Mouse (Mus musculus) adrenal gland, adult (tissue): ENCODE data around the gene Tex12.
A peak's percentile ranks its signal among the peaks of the same experiment; 100 is the strongest.

ENCODE experiments used
- DNase-seq, 2 experiments: peaks; one replicate each; pipeline ENCODE4 v3.0.0; 2022 to 2023; ENCODE audit warnings: low spot score in 1 of 2; ENCODE audit not compliant: inconsistent age in 2 of 2

Gene Tex12

GRCm38 (mm10) chr9:50561145-50561917, at the start of gene Tex12:
TSS of gene Tex12 (minus strand) at chr9:50561325.
- no peak for DNase-seq

DNA sequence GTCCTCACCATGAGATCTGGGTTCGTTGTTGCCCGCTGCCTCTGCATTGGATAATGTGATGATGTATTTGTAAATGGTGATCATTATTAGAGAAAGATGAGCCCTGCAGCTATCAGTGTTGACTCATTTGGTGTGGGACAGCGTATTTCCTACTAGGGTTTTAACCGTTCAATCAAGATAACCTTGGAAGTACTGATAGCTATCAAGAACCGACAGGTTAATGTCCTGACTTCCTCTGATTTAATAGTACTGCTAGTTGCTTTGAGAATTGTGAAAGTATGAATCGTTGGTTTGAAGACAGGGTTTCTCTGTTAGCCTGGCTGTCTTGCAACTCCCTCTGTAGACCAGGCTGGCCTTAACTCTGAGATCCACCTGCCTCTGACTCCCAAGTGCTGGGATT, 43.2 kb upstream of the Tex12 start:
- no peak for DNase-seq

- no peak for DNase-seq
Observed at GRCm38 (mm10) chr9:50603998-50604324, 42.8 kb upstream of the Tex12 start.

GRCm38 (mm10) chr9:50603189-50603997, 42.3 kb upstream of the Tex12 start, which contains the start of the genes Sdhd and Timm8b:
TSS of gene Sdhd (minus strand) at chr9:50603812.
TSS of gene Timm8b (plus strand) at chr9:50603910.
- peak; percentile 95 to 98 for DNase-seq

DNA sequence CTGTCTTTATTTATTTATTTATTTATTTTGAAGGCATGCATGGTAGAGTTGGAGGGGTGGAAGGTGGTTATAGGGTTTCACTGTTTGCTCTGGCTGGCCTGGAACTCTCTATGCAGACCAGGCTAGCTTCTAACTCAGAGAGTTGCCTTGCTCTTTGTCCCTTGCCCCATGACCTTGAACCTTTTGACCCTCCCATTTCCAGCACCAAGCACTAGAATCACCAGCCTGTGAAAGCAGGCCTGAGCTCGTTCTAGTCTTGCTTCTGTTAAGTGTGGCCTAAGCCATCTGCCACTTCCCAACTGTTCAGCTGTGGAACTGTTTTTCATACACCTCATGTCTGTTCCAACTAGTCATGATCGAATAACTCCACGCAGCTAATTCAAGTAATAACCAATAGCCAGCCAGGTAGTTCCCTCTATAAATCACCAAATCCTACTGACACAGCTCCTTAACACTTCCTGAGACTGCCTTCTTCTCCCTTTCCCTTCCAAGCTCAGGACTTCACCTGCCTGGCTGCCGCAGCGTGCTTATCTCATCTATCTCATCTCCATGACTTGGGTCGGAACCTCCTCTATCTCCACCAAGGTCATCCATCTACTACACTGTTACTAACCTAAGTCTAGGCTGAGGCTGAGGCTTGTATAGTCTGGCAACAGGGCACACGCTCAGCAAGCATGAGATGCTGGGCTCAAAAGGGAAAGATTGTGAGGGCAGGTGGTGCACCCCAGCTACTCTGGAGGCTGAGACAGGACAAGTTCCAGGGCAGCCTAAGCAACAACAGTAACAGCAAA, 41.1 kb upstream of the Tex12 start:
- DNase-seq = peak in 1 of 2 experiments; percentile 51

DNA sequence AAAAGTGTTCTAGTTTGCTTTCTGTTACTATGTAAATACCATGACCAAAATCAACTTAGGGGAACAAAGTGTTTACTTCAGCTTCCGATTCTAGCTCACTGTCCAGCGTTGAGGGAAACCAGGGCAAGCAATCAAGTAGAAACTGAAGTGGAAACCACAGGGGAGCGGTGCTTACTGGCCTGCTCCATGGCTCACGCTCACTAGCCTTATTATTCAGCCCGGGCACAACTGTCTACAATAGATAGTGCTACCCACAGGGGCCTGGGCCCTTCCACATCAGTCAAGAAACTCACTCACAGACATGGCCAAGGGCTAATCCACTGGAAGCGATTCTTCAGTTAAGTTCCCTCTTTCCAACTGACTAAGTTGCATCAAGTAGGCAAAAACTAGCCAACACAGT, 40.4 kb upstream of the Tex12 start:
- DNase-seq = no peak

GRCm38 (mm10) chr9:50596973-50597372, 35.8 kb upstream of the Tex12 start:
- DNase-seq = no peak

DNA sequence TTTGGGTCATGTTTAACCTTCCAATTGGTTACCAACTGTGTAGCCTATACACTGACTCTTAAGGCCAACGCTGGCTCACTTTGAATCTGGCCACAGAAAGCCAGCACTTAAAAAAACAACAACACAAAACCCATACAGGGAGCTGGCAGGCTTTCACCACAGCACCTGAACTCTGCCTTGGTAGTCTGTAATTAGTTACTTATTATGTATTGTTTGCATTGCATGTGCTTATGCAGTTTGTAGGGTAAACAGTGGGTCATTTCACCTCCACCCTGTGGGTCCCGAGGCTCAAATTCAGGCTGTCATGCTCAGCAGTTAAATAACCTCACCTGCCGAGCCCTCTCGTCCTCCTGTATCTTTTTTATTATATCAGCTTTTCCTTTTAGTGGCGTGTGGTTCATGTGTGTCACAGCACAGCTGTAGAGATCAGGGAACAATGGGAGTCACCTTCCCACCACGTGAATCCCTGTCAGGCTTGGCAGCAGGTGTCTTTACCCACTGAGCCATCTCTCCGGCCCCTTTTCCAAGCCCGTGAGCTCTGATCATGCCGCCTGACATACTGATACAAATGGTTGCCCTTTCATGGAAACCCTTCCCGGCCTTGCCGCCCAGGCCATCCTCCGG, 33.8 kb upstream of the Tex12 start:
- DNase-seq = no peak

GRCm38 (mm10) chr9:50593544-50593943, 32.4 kb upstream of the Tex12 start:
- DNase-seq = peak in 1 of 2 experiments; percentile 63

DNA sequence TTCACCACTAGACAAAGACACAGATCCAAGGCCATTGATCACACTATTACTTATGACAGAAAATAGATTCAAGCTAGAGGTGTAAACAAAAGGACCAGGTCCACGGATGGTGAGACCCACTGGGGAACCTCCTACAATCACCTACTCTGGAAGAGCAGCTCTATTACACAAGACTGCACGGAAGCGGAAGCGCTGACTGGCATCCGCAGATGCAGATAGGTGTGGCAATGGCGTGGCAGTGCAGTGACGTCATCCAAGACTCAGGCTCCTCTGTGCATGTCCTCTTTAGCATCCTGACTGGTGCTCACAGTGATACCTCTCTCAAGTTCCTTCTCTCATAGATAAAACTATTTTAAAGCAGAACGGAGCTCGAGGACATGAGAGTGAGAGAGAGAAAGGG, 31.8 kb upstream of the Tex12 start:
- DNase-seq = no peak

DNA sequence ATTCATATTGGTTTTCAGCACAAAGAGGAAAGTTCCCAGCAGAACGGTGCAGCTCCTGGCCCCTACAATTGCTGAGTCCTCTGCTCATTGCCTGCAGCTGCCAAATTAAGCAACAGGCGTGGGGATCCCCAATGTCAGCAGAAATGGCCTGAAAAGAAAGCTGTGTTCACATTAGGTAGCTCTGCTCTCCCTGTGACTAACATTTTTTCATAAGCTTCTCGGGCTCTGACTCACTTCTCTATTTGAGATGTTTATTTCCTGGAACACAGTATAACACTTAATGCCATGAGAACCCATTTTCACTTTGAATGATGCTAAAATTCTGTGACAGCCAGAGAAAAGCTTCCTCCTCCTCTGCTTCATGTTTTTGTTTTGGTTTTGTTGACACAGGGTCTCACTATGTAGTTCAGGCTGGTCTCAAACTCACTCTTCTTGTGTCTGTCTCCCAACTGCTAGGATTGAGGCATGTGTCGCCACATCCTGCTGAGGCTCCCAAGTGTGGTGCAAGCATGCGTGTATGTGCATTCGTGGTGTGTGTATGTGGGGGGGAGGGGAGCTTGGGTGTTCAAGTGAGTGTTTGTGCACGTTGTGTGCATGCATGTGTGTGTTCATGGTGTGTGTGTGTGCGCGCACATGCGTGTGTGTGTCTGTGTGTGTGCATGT, 29.9 kb upstream of the Tex12 start:
- peak; percentile 28 to 54 for DNase-seq

- DNase-seq = no peak
Observed at GRCm38 (mm10) chr9:50586955-50587354, 25.8 kb upstream of the Tex12 start.

DNA sequence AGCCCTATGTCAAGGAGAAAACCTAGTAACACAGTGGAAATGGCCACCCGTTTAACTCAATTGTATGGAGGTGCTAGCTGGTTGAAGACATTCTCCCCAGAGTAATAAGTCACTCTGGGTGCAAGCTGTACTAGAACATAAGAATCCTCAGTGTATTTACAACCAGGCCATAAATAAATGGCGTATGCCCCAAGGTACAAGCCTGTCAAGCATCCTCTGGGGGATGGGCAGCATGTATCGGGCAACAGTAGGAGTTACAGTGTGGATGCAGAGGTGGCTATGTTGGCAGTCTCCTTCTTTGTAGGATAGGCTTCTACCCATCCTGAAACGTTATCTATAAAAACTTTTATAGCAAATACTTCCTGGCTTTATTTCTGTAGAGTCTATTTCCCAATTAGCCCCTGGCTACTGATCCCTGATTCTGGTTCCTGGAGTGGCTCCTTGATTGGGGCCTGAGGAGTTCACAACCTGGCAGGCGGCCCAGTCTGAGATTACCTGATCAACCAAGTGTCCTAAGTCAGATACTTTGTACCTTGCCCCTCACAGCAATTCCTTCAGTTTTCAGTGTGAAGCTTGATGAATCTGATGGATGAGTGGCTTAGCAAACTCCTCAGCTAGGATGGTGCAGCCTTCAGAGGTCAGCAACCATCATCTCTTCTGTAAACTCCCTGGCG, 24.2 kb upstream of the Tex12 start:
- DNase-seq = no peak

DNA sequence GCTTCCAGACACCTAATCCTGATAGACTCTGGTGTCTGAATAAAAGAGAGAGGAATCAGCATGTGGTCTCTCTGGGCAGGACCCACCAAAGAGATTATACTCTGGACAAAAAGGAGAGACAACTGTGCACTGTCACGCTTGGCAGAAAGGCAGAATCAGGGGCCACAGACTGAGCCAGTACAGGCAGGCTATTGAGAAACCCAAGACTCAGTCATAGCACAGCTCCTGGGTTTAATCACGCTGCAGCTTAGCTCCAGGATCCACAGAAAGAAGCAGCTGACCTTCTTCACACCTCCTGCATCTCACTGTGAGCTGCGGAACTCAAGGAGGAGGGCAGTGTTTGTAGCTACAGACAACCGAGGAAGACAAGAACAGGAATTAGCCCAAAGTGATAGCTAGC, 19.2 kb upstream of the Tex12 start:
- no peak for DNase-seq

GRCm38 (mm10) chr9:50569599-50570525, 8.7 kb upstream of the Tex12 start:
- peak in 1 of 2 experiments; percentile 29 for DNase-seq

DNA sequence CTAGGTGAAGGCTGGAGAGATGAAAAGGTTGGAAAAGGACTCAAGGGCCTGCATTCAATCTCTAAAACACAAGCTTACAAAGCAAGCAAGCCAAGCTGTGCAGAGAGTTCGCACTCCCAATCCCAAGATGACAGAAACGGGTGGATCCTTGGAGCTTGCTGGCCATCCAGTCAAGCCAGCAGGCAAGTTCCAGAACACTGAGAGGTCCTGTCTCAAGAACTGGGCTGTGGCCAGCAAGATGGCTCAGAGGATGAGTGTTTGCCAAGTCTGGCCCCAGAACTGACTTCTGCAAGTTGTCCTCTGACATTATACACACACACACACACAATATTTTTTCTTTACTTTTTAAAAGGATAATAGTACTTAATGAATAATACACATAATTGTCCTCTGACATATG, 6.8 kb upstream of the Tex12 start:
- DNase-seq = no peak

- DNase-seq = no peak
Observed at GRCm38 (mm10) chr9:50567372-50567771, 6.2 kb upstream of the Tex12 start.

DNA sequence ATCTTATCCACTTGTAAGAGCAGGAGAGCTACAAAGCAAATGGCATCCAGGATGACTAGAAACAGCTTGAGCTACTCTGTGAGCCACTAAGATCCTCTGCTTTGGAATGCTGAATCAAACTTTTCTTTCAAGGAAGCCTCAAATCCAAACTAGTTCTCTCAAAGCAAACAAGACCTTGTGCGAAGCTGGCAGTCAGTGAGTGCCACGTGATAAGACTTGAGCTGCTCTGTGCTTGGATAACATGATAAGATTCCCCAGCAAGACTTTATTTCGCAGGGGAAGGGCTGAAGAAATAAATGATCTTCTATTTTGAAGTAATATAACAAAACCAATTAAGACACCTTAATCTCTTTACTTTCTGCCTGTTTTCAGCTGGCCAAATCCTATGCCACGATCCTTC, 4.8 kb upstream of the Tex12 start:
- DNase-seq = no peak

DNA sequence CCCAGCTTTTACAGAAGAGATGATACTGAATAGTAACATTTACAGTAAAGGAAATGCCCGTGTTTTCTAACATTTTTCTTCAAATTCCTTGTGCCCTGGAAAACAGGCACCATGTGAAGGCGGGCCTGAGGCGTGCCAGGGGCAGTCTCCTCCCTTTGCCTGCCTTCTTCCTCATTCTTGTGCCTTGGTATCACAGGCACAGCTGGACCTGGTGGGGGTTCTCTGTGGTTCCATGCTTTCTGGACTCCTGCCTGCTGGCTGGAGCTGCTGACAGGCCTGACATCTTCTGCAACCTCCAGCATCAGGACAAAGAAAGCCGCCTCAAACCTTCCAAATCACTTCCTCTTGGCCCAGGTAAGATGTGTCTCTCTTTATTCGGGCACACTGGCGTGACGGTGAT, 4.0 kb upstream of the Tex12 start:
- DNase-seq = no peak
